Mouse (Mus musculus): Measurements from ENCODE around the gene Edf1. TPM values are rescaled to one million over a fixed set of nuclear protein-coding genes. Genes with fewer than 3 reads are reported as not detected.
"Not testable (repeated sequence)": the region's sequence is repeated elsewhere in the genome, so short reads cannot be mapped to it uniquely, and the experiment has no call there.

The Edf1 gene
- polyA plus RNA-seq, 1 experiment from 2014 or later: 496 TPM

DNA sequence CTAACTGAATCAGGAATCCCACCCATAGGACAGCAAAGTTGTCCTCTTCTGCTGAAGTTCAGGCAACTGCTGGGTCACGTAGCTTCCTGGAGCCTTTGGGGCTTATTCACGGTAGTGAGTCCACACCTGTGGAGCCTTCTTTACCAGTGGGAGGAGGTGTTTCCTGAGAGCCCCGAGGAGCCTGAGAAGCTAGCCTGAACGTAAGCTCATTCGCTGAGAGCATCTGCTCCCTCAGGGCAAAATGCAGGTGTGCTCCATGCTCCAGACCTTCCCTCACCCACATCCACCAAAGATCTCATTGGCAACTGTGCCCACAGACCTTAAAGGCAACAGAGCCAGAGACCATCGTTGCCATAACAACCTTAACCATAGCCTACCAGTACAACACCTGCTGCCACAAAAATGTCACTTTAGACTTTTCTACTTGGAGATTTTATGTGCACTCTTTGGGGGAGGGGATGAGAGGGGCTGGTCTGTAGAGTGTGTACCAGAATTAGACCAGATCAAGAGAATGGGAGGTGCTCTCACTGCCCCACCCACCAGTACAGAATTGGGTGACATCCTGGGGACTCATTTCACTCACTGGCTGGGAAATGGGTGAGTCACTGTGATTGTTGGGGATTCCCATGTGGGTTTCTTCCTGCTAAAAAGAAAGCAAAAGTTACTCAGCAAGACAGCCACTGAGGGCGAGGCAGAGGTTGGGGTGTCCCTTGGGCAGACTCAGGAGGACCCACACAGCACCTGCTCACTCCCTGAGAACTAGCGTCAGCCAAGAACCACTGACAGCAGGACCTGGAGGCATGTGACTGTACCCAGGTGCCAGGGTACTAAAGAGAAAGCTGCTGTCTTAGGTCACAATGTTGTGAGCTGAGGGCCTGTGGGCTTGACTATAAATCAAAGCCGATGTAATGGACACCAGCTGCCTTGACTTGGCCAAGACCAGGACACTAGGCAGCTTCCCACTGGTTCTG, 8.3 kb upstream of the Edf1 start:
- Histone ChIP-seq H3K36me3 (ENCODE audit: control insufficient read depth, insufficient read depth) (no peaks in the 10 kb centered on the region), H3K9me3 (ENCODE audit: control insufficient read depth) (no peaks in the 10 kb centered on the region), H3K4me3 (ENCODE audit: low read depth, low read length) (no peak overlapping the region), H3K4me2 (replicated peaks; ENCODE audit: low read depth) (no peak overlapping the region), H3K4me1 (replicated peaks; ENCODE audit: control insufficient read depth, insufficient read depth, low read length) (no peaks in the 10 kb centered on the region), H3K9ac (ENCODE audit: low read depth, low read length) (no peak overlapping the region), H3K27me3 (replicated peaks; ENCODE audit: control insufficient read depth, insufficient read depth, low read length) (no peaks in the 10 kb centered on the region), H3K27ac (ENCODE audit: low read depth, low read length) (no peak overlapping the region)
- TF ChIP-seq CTCF (IDR thresholded peaks at IDR 0.05; ENCODE audit: low read depth): no peak
- WGBS: 64% methylated on average over 9 of the region's 9 CpGs
- no peak for ATAC-seq

DNA sequence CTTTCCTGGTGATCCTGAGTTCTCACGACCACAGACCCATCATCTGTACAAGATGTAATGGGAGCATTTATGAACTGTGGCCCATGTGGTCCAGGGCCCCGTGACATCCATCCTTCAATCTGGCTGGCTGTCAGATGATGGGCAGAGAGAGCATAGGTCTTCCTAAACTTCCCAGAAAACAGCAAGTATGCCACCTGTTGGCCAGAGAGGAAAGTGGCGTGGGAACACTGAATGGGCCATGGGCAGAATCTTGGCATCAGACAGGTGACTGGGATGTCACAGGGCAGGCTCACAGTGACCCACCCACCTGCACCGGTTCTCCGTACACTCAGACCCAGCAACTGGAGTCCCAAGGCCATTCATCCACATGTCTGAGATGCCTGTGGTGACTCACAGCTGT, 6.5 kb upstream of the Edf1 start:
- Histone ChIP-seq H3K27ac (ENCODE audit: low read depth, low read length) (no peak overlapping the region), H3K4me1 (replicated peaks; ENCODE audit: control insufficient read depth, insufficient read depth, low read length) (no peaks in the 10 kb centered on the region), H3K9me3 (ENCODE audit: control insufficient read depth) (no peaks in the 10 kb centered on the region), H3K4me3 (ENCODE audit: low read depth, low read length) (no peak overlapping the region), H3K4me2 (replicated peaks; ENCODE audit: low read depth) (no peak overlapping the region), H3K27me3 (replicated peaks; ENCODE audit: control insufficient read depth, insufficient read depth, low read length) (no peaks in the 10 kb centered on the region), H3K9ac (ENCODE audit: low read depth, low read length) (no peak overlapping the region), H3K36me3 (ENCODE audit: control insufficient read depth, insufficient read depth) (no peaks in the 10 kb centered on the region)
- WGBS: 33% methylated on average over 5 of the region's 5 CpGs
- ATAC-seq: no peak
- TF ChIP-seq CTCF (IDR thresholded peaks at IDR 0.05; ENCODE audit: low read depth): peak; percentile 80

DNA sequence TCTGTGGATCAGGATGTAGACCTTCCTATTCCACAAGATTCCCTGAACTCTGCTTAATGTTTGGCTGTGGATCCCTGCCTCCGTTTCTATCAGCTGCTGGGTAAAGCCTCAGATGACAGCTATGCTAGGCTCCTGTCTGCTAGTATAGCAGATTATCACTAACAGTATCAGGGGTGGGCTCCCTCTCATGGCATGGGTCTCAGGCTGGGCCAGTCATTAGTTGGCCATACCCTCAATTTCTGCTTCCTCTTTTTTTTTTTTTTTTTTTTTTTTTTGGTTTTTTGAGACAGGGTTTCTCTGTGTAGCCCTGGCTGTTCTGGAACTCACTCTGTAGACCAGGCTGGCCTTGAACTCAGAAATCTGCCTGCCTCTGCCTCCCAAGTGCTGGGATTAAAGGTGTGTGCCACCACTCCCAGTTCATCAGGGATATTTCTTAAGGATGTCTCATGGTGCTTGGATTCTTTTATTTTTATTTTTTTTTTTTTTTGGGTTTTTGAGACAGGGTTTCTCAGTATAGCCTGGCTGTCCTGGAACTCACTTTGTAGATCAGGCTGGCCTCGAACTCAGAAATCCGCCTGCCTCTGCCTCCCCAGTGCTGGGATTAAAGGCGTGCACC, 4.4 kb upstream of the Edf1 start:
- not testable (repeated sequence) for H3K9me3 ChIP-seq (ENCODE audit: control insufficient read depth); H3K4me3 ChIP-seq (ENCODE audit: low read depth, low read length)
- WGBS: 93% methylated on average over 4 of the region's 4 CpGs

DNA sequence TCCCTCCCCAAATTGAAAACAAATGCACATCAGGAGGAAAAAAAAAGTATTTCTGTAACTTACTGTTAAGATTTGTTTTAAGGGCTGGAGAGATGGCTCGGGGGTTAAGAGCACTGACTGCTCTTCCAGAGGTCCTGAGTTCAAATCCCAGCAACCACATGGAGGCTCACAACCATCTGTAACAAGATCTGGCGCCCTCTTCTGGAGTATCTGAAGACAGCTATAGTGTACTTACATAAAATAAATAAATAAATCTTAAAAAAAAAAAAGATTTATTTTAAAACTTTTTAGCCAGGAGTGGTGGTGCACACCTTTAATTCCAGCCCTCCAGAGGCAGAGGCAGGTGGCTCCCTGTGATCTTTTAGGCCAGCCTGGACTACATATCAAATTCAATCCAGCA, 2.2 kb upstream of the Edf1 start:
- H3K9me3 ChIP-seq (ENCODE audit: control insufficient read depth); H3K27me3 ChIP-seq (replicated peaks; ENCODE audit: control insufficient read depth, insufficient read depth, low read length); H3K4me3 ChIP-seq (ENCODE audit: low read depth, low read length); H3K36me3 ChIP-seq (ENCODE audit: control insufficient read depth, insufficient read depth); H3K4me2 ChIP-seq (replicated peaks; ENCODE audit: low read depth); H3K27ac ChIP-seq (ENCODE audit: low read depth, low read length); H3K4me1 ChIP-seq (replicated peaks; ENCODE audit: control insufficient read depth, insufficient read depth, low read length); H3K9ac ChIP-seq (ENCODE audit: low read depth, low read length); ATAC-seq: not testable (repeated sequence)
- peak; percentile 33 for TF ChIP-seq CTCF (IDR thresholded peaks at IDR 0.05; ENCODE audit: low read depth)
- WGBS: 62% methylated on average over 2 of the region's 2 CpGs

More for the DNA sequence above, 4.4 kb upstream of the Edf1 start:
- not testable (repeated sequence) for H3K4me1 ChIP-seq (replicated peaks; ENCODE audit: control insufficient read depth, insufficient read depth, low read length); H3K27me3 ChIP-seq (replicated peaks; ENCODE audit: control insufficient read depth, insufficient read depth, low read length); H3K4me2 ChIP-seq (replicated peaks; ENCODE audit: low read depth); H3K9ac ChIP-seq (ENCODE audit: low read depth, low read length); H3K36me3 ChIP-seq (ENCODE audit: control insufficient read depth, insufficient read depth); ATAC-seq; H3K27ac ChIP-seq (ENCODE audit: low read depth, low read length)

DNA sequence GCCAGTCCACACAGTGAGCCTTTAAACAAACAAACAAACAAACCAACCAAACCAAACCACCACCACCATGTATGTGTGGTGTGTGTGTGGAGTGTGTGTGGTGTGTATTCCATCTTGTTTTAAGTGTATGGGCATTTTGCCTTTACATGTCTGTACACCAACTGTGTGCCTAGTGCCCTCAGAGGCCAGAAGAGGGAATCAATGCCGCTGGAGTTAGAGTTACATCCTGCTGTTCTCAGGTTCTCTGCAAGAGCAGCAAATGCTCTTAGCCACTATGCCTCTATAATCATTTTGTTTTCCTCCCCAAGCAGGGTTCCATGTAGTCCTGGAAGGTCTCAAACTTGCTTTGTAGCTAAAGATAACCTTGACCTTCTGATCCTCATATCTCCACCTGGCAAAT, 1.4 kb upstream of the Edf1 start:
- Histone ChIP-seq H3K27ac (ENCODE audit: low read depth, low read length) (no peak overlapping the region), H3K4me3 (ENCODE audit: low read depth, low read length) (no peak overlapping the region), H3K4me1 (replicated peaks; ENCODE audit: control insufficient read depth, insufficient read depth, low read length) (peaks cover 2% of the 10 kb centered on the region; the same call in 1 of the 2 replicates), H3K9me3 (ENCODE audit: control insufficient read depth) (no peaks in the 10 kb centered on the region), H3K9ac (ENCODE audit: low read depth, low read length) (no peak overlapping the region), H3K4me2 (replicated peaks; ENCODE audit: low read depth) (no peak overlapping the region; the same call in 1 of the 2 replicates), H3K27me3 (replicated peaks; ENCODE audit: control insufficient read depth, insufficient read depth, low read length) (no peaks in the 10 kb centered on the region), H3K36me3 (ENCODE audit: control insufficient read depth, insufficient read depth) (peaks cover 10% of the 10 kb centered on the region)
- WGBS: 32% methylated on average over 1 of the region's 1 CpGs
- no peak for ATAC-seq
- no peak for TF ChIP-seq CTCF (IDR thresholded peaks at IDR 0.05; ENCODE audit: low read depth)

DNA sequence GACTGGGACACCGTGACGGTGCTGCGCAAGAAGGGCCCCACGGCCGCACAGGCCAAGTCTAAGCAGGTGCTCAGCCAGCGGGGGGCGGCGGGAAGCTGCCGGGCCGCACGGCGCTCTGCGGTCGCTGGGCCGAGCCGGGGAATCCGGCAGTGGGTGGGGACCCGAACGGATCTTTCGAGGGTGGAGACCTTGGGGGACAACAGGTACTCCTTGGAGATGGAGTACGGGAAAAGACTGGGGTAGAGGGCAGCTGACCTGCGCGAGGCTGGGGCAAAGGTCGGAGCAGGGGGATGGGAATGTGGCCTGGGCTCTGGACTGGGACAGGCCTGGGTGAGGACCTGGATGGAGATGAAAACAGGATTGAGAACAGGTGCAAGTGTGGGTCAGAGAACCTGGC, 315 bp downstream of the Edf1 start:
- peak overlapping the region; percentile 91 for H3K4me2 ChIP-seq (replicated peaks; ENCODE audit: low read depth)
- peak overlapping the region; percentile 98 for H3K4me3 ChIP-seq (ENCODE audit: low read depth, low read length)
- no peaks in the 10 kb centered on the region for H3K9me3 ChIP-seq (ENCODE audit: control insufficient read depth)
- H3K27ac ChIP-seq (ENCODE audit: low read depth, low read length): peak overlapping the region; percentile 97
- TF ChIP-seq CTCF (IDR thresholded peaks at IDR 0.05; ENCODE audit: low read depth): no peak
- H3K4me1 ChIP-seq (replicated peaks; ENCODE audit: control insufficient read depth, insufficient read depth, low read length): peaks cover 2% of the 10 kb centered on the region; the same call in 1 of the 2 replicates
- H3K36me3 ChIP-seq (ENCODE audit: control insufficient read depth, insufficient read depth): peaks cover 27% of the 10 kb centered on the region
- under 1% methylated on average over 24 of the region's 24 CpGs for WGBS
- peak; percentile 10 for ATAC-seq
- H3K27me3 ChIP-seq (replicated peaks; ENCODE audit: control insufficient read depth, insufficient read depth, low read length): no peaks in the 10 kb centered on the region
- peak overlapping the region; percentile 87 for H3K9ac ChIP-seq (ENCODE audit: low read depth, low read length)
